Mouse (Mus musculus): Measurements from ENCODE around the gene Tm4sf4. TPM values are rescaled to one million over a fixed set of nuclear protein-coding genes. Genes with fewer than 3 reads are reported as not detected.

Tm4sf4 gene
- total RNA-seq (2014; rRNA removed) (not detected in 2 replicates), polyA plus RNA-seq (2015; fragmentation: Nextera tagmentation; extraction: Ambion mirVana) (0.11 and 0.30 TPM in 2 replicates)

DNA sequence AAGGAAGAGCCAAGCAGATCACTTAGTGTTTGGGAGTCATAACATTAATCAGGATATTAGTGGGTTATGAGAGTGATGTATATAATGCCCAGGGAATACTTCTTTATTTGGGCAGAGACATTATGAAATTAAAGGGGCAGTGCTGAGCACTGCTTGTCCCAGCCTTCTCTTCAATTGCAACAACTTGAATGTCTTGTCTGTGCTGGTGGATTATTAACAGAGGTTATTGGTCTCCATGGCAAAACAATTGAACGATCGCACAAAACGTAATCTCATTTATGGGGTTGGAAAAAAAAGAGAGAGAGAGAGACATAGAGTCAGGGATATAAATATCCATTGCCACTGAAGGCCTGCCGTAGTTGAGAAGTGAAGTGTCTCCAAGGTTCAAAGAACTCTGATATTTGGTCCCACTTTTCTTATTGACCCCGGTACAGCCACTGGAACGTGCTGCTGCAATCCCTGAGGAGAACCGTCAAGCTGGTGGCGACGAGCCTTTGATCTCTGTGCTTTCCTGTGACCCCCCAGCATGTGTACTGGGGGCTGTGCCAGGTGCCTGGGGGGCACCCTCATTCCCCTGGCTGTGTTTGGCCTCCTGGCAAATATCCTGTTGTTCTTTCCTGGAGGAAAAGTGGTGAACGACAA lies at the start of gene Tm4sf4:
Gene Tm4sf4, plus strand, starts transcription at position 226 of the 642 bp plus-strand sequence.
- 72% methylated on average over 10 of the region's 10 CpGs for WGBS
- no peak for ATAC-seq (ENCODE audit: low FRiP score)

DNA sequence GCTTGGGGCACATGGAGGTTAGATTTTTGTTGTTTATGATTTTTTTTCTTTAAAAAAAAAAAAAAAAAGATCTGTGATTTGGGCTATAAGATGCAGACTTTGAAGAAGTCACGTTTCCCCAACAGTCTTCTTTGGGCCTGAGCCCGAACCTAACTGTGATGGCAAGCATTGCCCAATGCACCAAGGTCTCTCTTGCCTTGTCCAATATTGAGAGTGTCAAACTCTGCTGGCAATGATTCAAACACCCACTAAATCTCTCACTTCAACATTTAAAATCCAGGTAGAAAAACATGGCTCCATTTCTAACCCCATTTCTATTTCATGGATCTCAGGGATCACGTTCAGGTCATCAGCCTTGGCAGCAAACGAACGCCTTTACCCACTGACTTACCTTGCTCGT lies 38.7 kb upstream of the Tm4sf4 start:
- H3K4me3 ChIP-seq (ENCODE audit: low read depth, low read length) = no peak overlapping the region
- no peak overlapping the region for H3K9ac ChIP-seq (replicated peaks; ENCODE audit: low read length, poor library complexity, severe bottlenecking)
- H3K27ac ChIP-seq (ENCODE audit: low read depth, low read length) = no peak overlapping the region
- no peak for ATAC-seq (ENCODE audit: low FRiP score)
- TF ChIP-seq CTCF (IDR thresholded peaks at IDR 0.05) = no peak
- no peaks in the 10 kb centered on the region for H3K36me3 ChIP-seq (ENCODE audit: insufficient read depth, low read length)
- WGBS = 87% methylated on average over 6 of the region's 6 CpGs
- DNase-seq (ENCODE audit: low spot score) = no peak
- H3K4me2 ChIP-seq (ENCODE audit: low read depth, low read length, poor library complexity, severe bottlenecking) = no peak overlapping the region
- H3K4me1 ChIP-seq (ENCODE audit: insufficient read depth, low read length) = no peaks in the 10 kb centered on the region
- no peaks in the 10 kb centered on the region for H3K9me3 ChIP-seq (ENCODE audit: low read length)
- H3K27me3 ChIP-seq (ENCODE audit: insufficient read depth, low read length) = no peaks in the 10 kb centered on the region

More for the DNA sequence above, at the start of gene Tm4sf4:
- no peaks in the 10 kb centered on the region for H3K36me3 ChIP-seq (ENCODE audit: insufficient read depth, low read length)
- H3K4me3 ChIP-seq (ENCODE audit: low read depth, low read length) = no peak within 1 kb of the TSS
- H3K9ac ChIP-seq (replicated peaks; ENCODE audit: low read length, poor library complexity, severe bottlenecking) = no peak within 1 kb of the TSS
- DNase-seq (ENCODE audit: low spot score) = no peak
- no peaks in the 10 kb centered on the region for H3K4me1 ChIP-seq (ENCODE audit: insufficient read depth, low read length)
- H3K9me3 ChIP-seq (ENCODE audit: low read length) = no peaks in the 10 kb centered on the region
- no peak within 1 kb of the TSS for H3K4me2 ChIP-seq (ENCODE audit: low read depth, low read length, poor library complexity, severe bottlenecking)
- no peaks in the 10 kb centered on the region for H3K27me3 ChIP-seq (ENCODE audit: insufficient read depth, low read length)
- H3K27ac ChIP-seq (ENCODE audit: low read depth, low read length) = no peak within 1 kb of the TSS
- TF ChIP-seq CTCF (IDR thresholded peaks at IDR 0.05) = no peak

DNA sequence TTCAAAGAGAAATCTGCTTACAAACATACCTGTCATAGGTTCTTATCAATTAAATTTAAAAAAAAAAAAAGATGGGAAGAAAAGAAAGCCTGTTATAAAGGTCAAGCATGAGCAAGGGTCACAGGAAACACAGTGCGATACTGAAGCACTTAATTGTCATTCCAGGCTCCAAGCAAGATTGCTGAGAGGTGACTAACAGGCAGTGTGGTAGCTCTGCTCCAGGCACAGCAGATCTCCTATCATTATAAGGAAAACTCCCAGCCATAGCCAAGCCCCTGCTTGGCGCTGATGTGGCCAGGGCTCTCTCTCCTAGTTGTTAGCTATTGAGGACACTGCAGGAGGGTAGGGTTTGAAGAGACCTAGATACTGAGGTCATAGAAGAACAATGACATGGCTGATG lies 38.2 kb upstream of the Tm4sf4 start:
- no peaks in the 10 kb centered on the region for H3K36me3 ChIP-seq (ENCODE audit: insufficient read depth, low read length)
- H3K4me1 ChIP-seq (ENCODE audit: insufficient read depth, low read length) = no peaks in the 10 kb centered on the region
- ATAC-seq (ENCODE audit: low FRiP score) = no peak
- no peaks in the 10 kb centered on the region for H3K9me3 ChIP-seq (ENCODE audit: low read length)
- no peak for TF ChIP-seq CTCF (IDR thresholded peaks at IDR 0.05)
- no peak overlapping the region for H3K9ac ChIP-seq (replicated peaks; ENCODE audit: low read length, poor library complexity, severe bottlenecking)
- H3K27ac ChIP-seq (ENCODE audit: low read depth, low read length) = no peak overlapping the region
- no peaks in the 10 kb centered on the region for H3K27me3 ChIP-seq (ENCODE audit: insufficient read depth, low read length)
- no peak overlapping the region for H3K4me2 ChIP-seq (ENCODE audit: low read depth, low read length, poor library complexity, severe bottlenecking)
- DNase-seq (ENCODE audit: low spot score) = no peak
- 67% methylated on average over 2 of the region's 2 CpGs for WGBS
- no peak overlapping the region for H3K4me3 ChIP-seq (ENCODE audit: low read depth, low read length)

GRCm38 (mm10) chr3:57387593-57387992 lies 37.5 kb upstream of the Tm4sf4 start:
- Histone ChIP-seq H3K4me1 (ENCODE audit: insufficient read depth, low read length) (no peaks in the 10 kb centered on the region), H3K27me3 (ENCODE audit: insufficient read depth, low read length) (no peaks in the 10 kb centered on the region), H3K4me3 (ENCODE audit: low read depth, low read length) (no peak overlapping the region), H3K27ac (ENCODE audit: low read depth, low read length) (no peak overlapping the region), H3K36me3 (ENCODE audit: insufficient read depth, low read length) (no peaks in the 10 kb centered on the region), H3K9ac (replicated peaks; ENCODE audit: low read length, poor library complexity, severe bottlenecking) (no peak overlapping the region), H3K9me3 (ENCODE audit: low read length) (no peaks in the 10 kb centered on the region), H3K4me2 (ENCODE audit: low read depth, low read length, poor library complexity, severe bottlenecking) (no peak overlapping the region)
- no peak for TF ChIP-seq CTCF (IDR thresholded peaks at IDR 0.05)
- no peak for ATAC-seq (ENCODE audit: low FRiP score)
- DNase-seq (ENCODE audit: low spot score) = no peak
- 79% methylated on average over 2 of the region's 2 CpGs for WGBS

GRCm38 (mm10) chr3:57411535-57411934 lies 13.6 kb upstream of the Tm4sf4 start:
- H3K27ac ChIP-seq (ENCODE audit: low read depth, low read length) = no peak overlapping the region
- no peak overlapping the region for H3K4me2 ChIP-seq (ENCODE audit: low read depth, low read length, poor library complexity, severe bottlenecking)
- ATAC-seq (ENCODE audit: low FRiP score) (no peak), DNase-seq (ENCODE audit: low spot score) (no peak)
- no peak overlapping the region for H3K9ac ChIP-seq (replicated peaks; ENCODE audit: low read length, poor library complexity, severe bottlenecking)
- H3K36me3 ChIP-seq (ENCODE audit: insufficient read depth, low read length) = no peaks in the 10 kb centered on the region
- 91% methylated on average over 4 of the region's 4 CpGs for WGBS
- no peak for TF ChIP-seq CTCF (IDR thresholded peaks at IDR 0.05)
- H3K4me3 ChIP-seq (ENCODE audit: low read depth, low read length) = no peak overlapping the region
- no peaks in the 10 kb centered on the region for H3K27me3 ChIP-seq (ENCODE audit: insufficient read depth, low read length)
- H3K4me1 ChIP-seq (ENCODE audit: insufficient read depth, low read length) = no peaks in the 10 kb centered on the region
- H3K9me3 ChIP-seq (ENCODE audit: low read length) = no peaks in the 10 kb centered on the region

GRCm38 (mm10) chr3:57420233-57420632 lies 4.9 kb upstream of the Tm4sf4 start:
- no peak overlapping the region for H3K9ac ChIP-seq (replicated peaks; ENCODE audit: low read length, poor library complexity, severe bottlenecking)
- no peaks in the 10 kb centered on the region for H3K4me1 ChIP-seq (ENCODE audit: insufficient read depth, low read length)
- H3K27me3 ChIP-seq (ENCODE audit: insufficient read depth, low read length) = no peaks in the 10 kb centered on the region
- TF ChIP-seq CTCF (IDR thresholded peaks at IDR 0.05) = no peak
- ATAC-seq (ENCODE audit: low FRiP score) = no peak
- no peak for DNase-seq (ENCODE audit: low spot score)
- WGBS = 65% methylated on average over 2 of the region's 2 CpGs
- no peak overlapping the region for H3K4me2 ChIP-seq (ENCODE audit: low read depth, low read length, poor library complexity, severe bottlenecking)
- H3K36me3 ChIP-seq (ENCODE audit: insufficient read depth, low read length) = no peaks in the 10 kb centered on the region
- H3K4me3 ChIP-seq (ENCODE audit: low read depth, low read length) = no peak overlapping the region
- no peak overlapping the region for H3K27ac ChIP-seq (ENCODE audit: low read depth, low read length)
- H3K9me3 ChIP-seq (ENCODE audit: low read length) = no peaks in the 10 kb centered on the region
